ENCODE assay signal across 1 mouse cellular context in genomic region chr11:4659818-4660217, GRCm38 (mm10).
TF ChIP-seq lines count a peak whose summit lies in the region.

No protein-coding gene starts in this region.

TF ChIP-seq in MEL, 35 proteins besides CTCF, POLR2A, EP300 and RAD21 (continued from another document):
- peak; percentile 28; the same call in 1 of the 2 replicates for TF ChIP-seq HCFC1 (IDR thresholded peaks at IDR 0.05; ENCODE audit: low read depth, low read length)
- no peak for TF ChIP-seq CHD1 (IDR thresholded peaks at IDR 0.05; ENCODE audit: low read depth, low read length)
- TF ChIP-seq NELFE (IDR thresholded peaks at IDR 0.05; ENCODE audit: low read depth, low read length) = no peak
- TF ChIP-seq ZC3H11A (IDR thresholded peaks at IDR 0.05; ENCODE audit: low read depth, low read length) = no peak
- peak; percentile 84 for TF ChIP-seq MXI1 (IDR thresholded peaks at IDR 0.05; ENCODE audit: low read depth, low read length)
- no peak for TF ChIP-seq MEF2A (IDR thresholded peaks at IDR 0.05; ENCODE audit: extremely low read depth, insufficient replicate concordance, low read depth, low read length, poor library complexity, severe bottlenecking)
- peak; percentile 64; the same call in 1 of the 2 replicates for TF ChIP-seq ELF1 (IDR thresholded peaks at IDR 0.05; ENCODE audit: low read depth, low read length)
- TF ChIP-seq USF2 (IDR thresholded peaks at IDR 0.05; ENCODE audit: borderline replicate concordance in 1 of 2, insufficient read depth in 1 of 2, low read depth in 1 of 2, low read length in 2 of 2) = no peak
- no peak for TF ChIP-seq UBTF (IDR thresholded peaks at IDR 0.05; ENCODE audit: borderline replicate concordance, insufficient read depth, low read depth, low read length)
- no peak for TF ChIP-seq MAZ (IDR thresholded peaks at IDR 0.05; ENCODE audit: low read depth, low read length)
- TF ChIP-seq TCF12 (IDR thresholded peaks at IDR 0.05; ENCODE audit: low read depth, low read length) = peak; percentile 69
- peak; percentile 51; the same call in 1 of the 2 replicates for TF ChIP-seq TBP (IDR thresholded peaks at IDR 0.05; ENCODE audit: low read depth, low read length)
- no peak for TF ChIP-seq KAT2A (conservative IDR thresholded peaks at IDR 0.05; ENCODE audit: low read depth, low read length)
- no peak for TF ChIP-seq ZNF384 (IDR thresholded peaks at IDR 0.05; ENCODE audit: low read depth, low read length)
- no peak for TF ChIP-seq GABPA (IDR thresholded peaks at IDR 0.05; ENCODE audit: low read depth, low read length)
TF ChIP-seq in MEL: peak in this region for 17.
